In genomic region chr2:24762446-24762960, GRCm38 (mm10) we compare ENCODE assay signal across 8 mouse cellular contexts. TPM values are rescaled to one million over a fixed set of nuclear protein-coding genes. Genes with fewer than 3 reads are reported as not detected.
DNase-seq lines count a peak whose midpoint lies in the region; ATAC-seq and TF ChIP-seq lines count a peak whose summit lies in the region.

No protein-coding gene starts in this region.

- H3K27ac ChIP-seq in gastrocnemius, adult 2 months, result no peak overlapping the region
- H3K27ac ChIP-seq in embryonic facial prominence, embryonic 11.5 days (replicated peaks; ENCODE audit: low read depth, low read length), result no peak overlapping the region
- no peak overlapping the region for H3K27ac ChIP-seq in intestine, embryonic 14.5 days (ENCODE audit: low read depth)
- no peak overlapping the region for H3K27ac ChIP-seq in liver, embryonic 16.5 days (ENCODE audit: low read length)

- peaks cover 15% of the 10 kb centered on the region for H3K4me1 ChIP-seq in E14TG2a.4 (replicated peaks; ENCODE audit: low read depth, low read length)
- H3K4me1 ChIP-seq in embryonic facial prominence, embryonic 11.5 days (ENCODE audit: control insufficient read depth, insufficient read depth, low read length), result no peaks in the 10 kb centered on the region
- peaks cover 6% of the 10 kb centered on the region for H3K4me1 ChIP-seq in intestine, embryonic 14.5 days (replicated peaks; ENCODE audit: control insufficient read depth, insufficient read depth, low read length)
- peaks cover 11% of the 10 kb centered on the region for H3K4me1 ChIP-seq in liver, embryonic 16.5 days (ENCODE audit: control insufficient read depth, low read depth, low read length)

- peak overlapping the region; percentile 100 for H3K4me2 ChIP-seq in embryonic facial prominence, embryonic 11.5 days (ENCODE audit: low read depth, low read length)
- peak overlapping the region; percentile 97 for H3K4me2 ChIP-seq in intestine, embryonic 14.5 days (ENCODE audit: low read length)
- H3K4me2 ChIP-seq in liver, embryonic 16.5 days (ENCODE audit: low read depth, low read length), result peak overlapping the region; percentile 65

- H3K9ac ChIP-seq in embryonic facial prominence, embryonic 11.5 days (replicated peaks; ENCODE audit: low read length), result peak overlapping the region; percentile 22; the same call in 1 of the 2 replicates
- no peak overlapping the region for H3K9ac ChIP-seq in intestine, embryonic 14.5 days (ENCODE audit: low read length)
- H3K9ac ChIP-seq in liver, embryonic 16.5 days (ENCODE audit: low read depth, low read length), result no peak overlapping the region

- H3K36me3 ChIP-seq in E14TG2a.4 (ENCODE audit: insufficient read depth, low read length), result no peaks in the 10 kb centered on the region
- H3K36me3 ChIP-seq in embryonic facial prominence, embryonic 11.5 days (replicated peaks; ENCODE audit: control insufficient read depth, insufficient read depth, low read depth, low read length), result no peaks in the 10 kb centered on the region
- no peaks in the 10 kb centered on the region for H3K36me3 ChIP-seq in intestine, embryonic 14.5 days (ENCODE audit: control insufficient read depth, insufficient read depth, low read length)
- H3K36me3 ChIP-seq in liver, embryonic 16.5 days (ENCODE audit: control insufficient read depth, insufficient read depth), result no peaks in the 10 kb centered on the region
- H3K36me3 ChIP-seq in splenic B cell, adult 2 months (ENCODE audit: control insufficient read depth, insufficient read depth, low read length, poor library complexity, severe bottlenecking), result no peaks in the 10 kb centered on the region

- H3K27me3 ChIP-seq in E14TG2a.4 (ENCODE audit: insufficient read depth, low read length), result peaks cover 63% of the 10 kb centered on the region
- peaks cover 11% of the 10 kb centered on the region for H3K27me3 ChIP-seq in embryonic facial prominence, embryonic 11.5 days (ENCODE audit: control insufficient read depth, insufficient read depth, low read length)
- H3K27me3 ChIP-seq in intestine, embryonic 14.5 days (replicated peaks; ENCODE audit: control insufficient read depth, insufficient read depth, low read length), result peaks cover 19% of the 10 kb centered on the region
- peaks cover 32% of the 10 kb centered on the region for H3K27me3 ChIP-seq in liver, embryonic 16.5 days (ENCODE audit: control insufficient read depth, insufficient read depth, low read depth, low read length)
- no peaks in the 10 kb centered on the region for H3K27me3 ChIP-seq in splenic B cell, adult 2 months (ENCODE audit: control insufficient read depth, insufficient read depth, low read length, poor library complexity, severe bottlenecking)

- no peak for TF ChIP-seq CTCF in gastrocnemius, adult 2 months (IDR thresholded peaks at IDR 0.05)
- no peak for TF ChIP-seq CTCF in E14TG2a.4 (conservative IDR thresholded peaks at IDR 0.05; ENCODE audit: low read length)

- peak overlapping the region; percentile 69 for H3K4me3 ChIP-seq in gastrocnemius, adult 2 months
- peak overlapping the region; percentile 88 for H3K4me3 ChIP-seq in E14TG2a.4 (replicated peaks; ENCODE audit: low read length)
- peak overlapping the region; percentile 57 for H3K4me3 ChIP-seq in embryonic facial prominence, embryonic 11.5 days (ENCODE audit: low read depth, low read length)
- H3K4me3 ChIP-seq in intestine, embryonic 14.5 days (ENCODE audit: low read depth, low read length), result peak overlapping the region; percentile 47
- peak overlapping the region; percentile 50 for H3K4me3 ChIP-seq in liver, embryonic 16.5 days (ENCODE audit: low read depth, low read length)

- ATAC-seq in embryonic facial prominence, embryonic 11.5 days (replicated peaks; ENCODE audit: insufficient number of reproducible peaks, low FRiP score, low TSS enrichment, low read depth), result peak; percentile 72
- ATAC-seq in intestine, embryonic 14.5 days (replicated peaks; ENCODE audit: low FRiP score, low TSS enrichment, low read depth), result peak; percentile 64
- no peak for ATAC-seq in liver, embryonic 16.5 days (ENCODE audit: low read depth)

- H3K9me3 ChIP-seq in E14TG2a.4 (ENCODE audit: low read length), result no peaks in the 10 kb centered on the region
- no peaks in the 10 kb centered on the region for H3K9me3 ChIP-seq in embryonic facial prominence, embryonic 11.5 days (replicated peaks; ENCODE audit: control insufficient read depth, low read length)
- H3K9me3 ChIP-seq in intestine, embryonic 14.5 days (ENCODE audit: control insufficient read depth, low read length), result no peaks in the 10 kb centered on the region
- no peaks in the 10 kb centered on the region for H3K9me3 ChIP-seq in liver, embryonic 16.5 days (replicated peaks; ENCODE audit: control insufficient read depth, low read length)

- no peak for DNase-seq in gastrocnemius, adult 2 months
- no peak for DNase-seq in gastrocnemius, postnatal 14 days
- no peak for DNase-seq in embryonic facial prominence, embryonic 11.5 days (ENCODE audit: low spot score)
- peak; percentile 65 for DNase-seq in intestine, embryonic 14.5 days (ENCODE audit: low spot score)
- peak; percentile 11 for DNase-seq in splenic B cell, adult 2 months (ENCODE audit: low read depth, low spot score)
- no peak for DNase-seq in adrenal gland, adult 8-10 months

- 1% methylated on average over 48 of the region's 52 CpGs for WGBS in embryonic facial prominence, embryonic 11.5 days
- 1% methylated on average over 52 of the region's 52 CpGs for WGBS in intestine, embryonic 14.5 days
- 1% methylated on average over 51 of the region's 52 CpGs for WGBS in liver, embryonic 16.5 days (ENCODE audit: insufficient replicate concordance)

- intact Hi-C loops in gastrocnemius, adult 2 months (cut with DNase I), result no loop called here
- intact Hi-C loops in gastrocnemius, postnatal 14 days (cut with DNase I; ENCODE audit: low total_unique reads), result no loop called here

RNA-seq across cellular contexts. Expression of gene Cacna1b, which starts 0.4 kb away (rescaled TPM):
- under 1 TPM; 0.06 to 0.20 TPM for total RNA-seq in gastrocnemius, adult 2 months (2021)
- total RNA-seq in gastrocnemius, postnatal 14 days (2021), result under 1 TPM; 0.12 to 0.40 TPM
- polyA plus RNA-seq in embryonic facial prominence, embryonic 11.5 days (2014; fragmentation: Nextera tagmentation; extraction: Ambion mirVana), result 1.8 and 2.1 TPM in 2 replicates
- 0.91 and 1.0 TPM in 2 replicates for polyA plus RNA-seq in intestine, embryonic 14.5 days (2014; fragmentation: Nextera tagmentation; extraction: Ambion mirVana)
- polyA plus RNA-seq in liver, embryonic 16.5 days (2015; fragmentation: Nextera tagmentation; extraction: Ambion mirVana), result 0.01 and 0.06 TPM in 2 replicates
- total RNA-seq in adrenal gland, adult 8-10 months (2022), result 1 to 10 TPM; 3.1 to 5.4 (median 4.2) TPM

Comparison
In these comparisons a context has a peak if more than half of its experiments do, and no peak if none do; other contexts are left out.
1. DNase-seq: peak in intestine, embryonic 14.5 days (single experiment) and splenic B cell, adult 2 months (single experiment); none in gastrocnemius, adult 2 months (single experiment), gastrocnemius, postnatal 14 days (single experiment), embryonic facial prominence, embryonic 11.5 days (single experiment) and adrenal gland, adult 8-10 months (single experiment).
2. Peak in every context shown above with its lines, with median percentiles within 50 percentile points of each other: H3K4me3 ChIP-seq and H3K4me2 ChIP-seq.